Mouse (Mus musculus): Measurements from ENCODE around the gene Sap30l.
A peak's percentile ranks its signal among the peaks of the same experiment; 100 is the strongest.

GRCm38 (mm10) chr11:57778349-57778748 lies 23.1 kb upstream of the Sap30l start:
- no peak for TF ChIP-seq POLR2A (IDR thresholded peaks at IDR 0.05; ENCODE audit: low read depth, low read length)
- TF ChIP-seq CTCF (IDR thresholded peaks at IDR 0.05; ENCODE audit: extremely low read depth, insufficient read depth, insufficient read length, insufficient replicate concordance) = peak; percentile 88; the same call in 1 of the 2 replicates
